Mouse (Mus musculus) midbrain, embryonic 13.5 days (tissue): ENCODE measurements around the gene Olfr424. TPM values are rescaled to one million over a fixed set of nuclear protein-coding genes. Genes with fewer than 3 reads are reported as not detected.

ENCODE experiments used
- ATAC-seq: fragments of 200-750 bp; cut with Nextera tagmentation; 2 replicates; pipeline ENCODE4 v1.8.0; 2017; ENCODE audit warnings: mild to moderate bottlenecking, moderate TSS enrichment, moderate library complexity
- H3K27ac ChIP-seq: fragments of 300-500 bp; sonication (generic); 2 replicates; pipeline ENCODE4 v1.5.1; 2015; ENCODE audit warnings: inconsistent platforms, mild to moderate bottlenecking, moderate library complexity
- H3K27me3 ChIP-seq: fragments of 300-500 bp; sonication (generic); 2 replicates; pipeline ENCODE4 v1.6.1; 2015; ENCODE audit warnings: mild to moderate bottlenecking, inconsistent platforms
- H3K36me3 ChIP-seq: fragments of 300-500 bp; sonication (generic); 2 replicates; pipeline ENCODE4 v1.6.1; 2015; ENCODE audit warnings: mild to moderate bottlenecking, inconsistent platforms
- H3K4me1 ChIP-seq: fragments of 300-500 bp; sonication (generic); replicated peaks from 2 replicates; pipeline ENCODE4 v1.6.1; 2015; ENCODE audit warnings: inconsistent platforms
- H3K4me2 ChIP-seq: fragments of 300-500 bp; sonication (generic); replicated peaks from 2 replicates; pipeline ENCODE4 v1.6.1; 2015; ENCODE audit warnings: moderate library complexity, mild to moderate bottlenecking, inconsistent platforms
- H3K4me3 ChIP-seq: fragments of 300-500 bp; sonication (generic); replicated peaks from 2 replicates; pipeline ENCODE4 v1.5.1; 2015; ENCODE audit warnings: mild to moderate bottlenecking, inconsistent platforms
- H3K9ac ChIP-seq: fragments of 300-500 bp; sonication (generic); replicated peaks from 2 replicates; pipeline ENCODE4 v1.6.1; 2015; ENCODE audit warnings: mild to moderate bottlenecking, inconsistent platforms
- H3K9me3 ChIP-seq: fragments of 300-500 bp; sonication (generic); 2 replicates; pipeline ENCODE4 v1.6.1; 2016; ENCODE audit warnings: mild to moderate bottlenecking, inconsistent platforms
- WGBS: fragments of 180-500 bp; shearing (Covaris S2); methylation state at CpG from one replicate; pipeline ENCODE4 v1.1.7; 2015; 5-methylcytosine and 5-hydroxymethylcytosine counted together
- polyA plus RNA-seq: library from polyadenylated mRNA; unstranded; fragments of >200 nt; fragmentation: Nextera tagmentation; extraction: Ambion mirVana; gene quantifications from 2 replicates; pipeline ENCODE4 v1.2.1, GENCODE M21; 2015

Olfr424 gene
- polyA plus RNA-seq, 1 experiment from 2014 or later: not detected

GRCm38 (mm10) chr1:174169024-174169423, 37.7 kb downstream of the Olfr424 start:
- Histone ChIP-seq H3K36me3 (no peaks in the 10 kb centered on the region), H3K4me2 (no peak overlapping the region), H3K27ac (no peak overlapping the region), H3K9me3 (no peaks in the 10 kb centered on the region), H3K4me3 (no peak overlapping the region), H3K4me1 (no peaks in the 10 kb centered on the region), H3K9ac (no peak overlapping the region), H3K27me3 (no peaks in the 10 kb centered on the region)
- no peak for ATAC-seq

- Histone ChIP-seq H3K4me3 (no peak overlapping the region), H3K27ac (no peak overlapping the region), H3K27me3 (no peaks in the 10 kb centered on the region), H3K9ac (no peak overlapping the region), H3K9me3 (no peaks in the 10 kb centered on the region), H3K4me1 (no peaks in the 10 kb centered on the region), H3K36me3 (no peaks in the 10 kb centered on the region), H3K4me2 (no peak overlapping the region)
- WGBS: 88% methylated on average over 5 of the region's 5 CpGs
- no peak for ATAC-seq
These were observed 39.6 kb downstream of the Olfr424 start for GRCm38 (mm10) chr1:174170706-174171501.

GRCm38 (mm10) chr1:174171537-174171936, 40.2 kb downstream of the Olfr424 start:
- Histone ChIP-seq H3K4me2 (no peak overlapping the region), H3K27me3 (no peaks in the 10 kb centered on the region), H3K36me3 (no peaks in the 10 kb centered on the region), H3K9me3 (no peaks in the 10 kb centered on the region), H3K9ac (no peak overlapping the region), H3K27ac (no peak overlapping the region), H3K4me1 (no peaks in the 10 kb centered on the region), H3K4me3 (no peak overlapping the region)
- WGBS: 62% methylated on average over 2 of the region's 2 CpGs
- ATAC-seq: no peak

GRCm38 (mm10) chr1:174172605-174173004, 41.3 kb downstream of the Olfr424 start, which contains the start of gene Spta1:
Spta1 (plus strand) TSS chr1:174172776.
- Histone ChIP-seq H3K27me3 (no peaks in the 10 kb centered on the region), H3K4me3 (no peak within 1 kb of the TSS), H3K9ac (no peak within 1 kb of the TSS), H3K36me3 (no peaks in the 10 kb centered on the region), H3K27ac (no peak within 1 kb of the TSS), H3K4me1 (no peaks in the 10 kb centered on the region), H3K9me3 (no peaks in the 10 kb centered on the region), H3K4me2 (no peak within 1 kb of the TSS)
- no peak for ATAC-seq
- 16% methylated on average over 3 of the region's 3 CpGs for WGBS

Other genes starting within 250 kb of the Olfr424 start
- 0.24 and 0.32 TPM in 2 replicates for gene Ifi211, start 218.5 kb upstream of the Olfr424 start, polyA plus RNA-seq
- 0.48 and 0.99 TPM in 2 replicates for gene Mndal, start 189.0 kb upstream of the Olfr424 start, polyA plus RNA-seq
- gene Ifi203, start 188.8 kb upstream of the Olfr424 start, polyA plus RNA-seq: 0.15 and 0.18 TPM in 2 replicates
- gene Ifi202b, start 148.8 kb upstream of the Olfr424 start, polyA plus RNA-seq: not detected in 2 replicates
- gene Ifi205, start 99.7 kb upstream of the Olfr424 start, polyA plus RNA-seq: not detected in 2 replicates
- gene Olfr433, start 90.8 kb upstream of the Olfr424 start, polyA plus RNA-seq: not detected in 2 replicates
- not detected in 2 replicates for gene Olfr432, start 82.3 kb upstream of the Olfr424 start, polyA plus RNA-seq
- not detected in 2 replicates for gene Olfr430, start 64.9 kb upstream of the Olfr424 start, polyA plus RNA-seq
- gene Olfr429, start 47.2 kb upstream of the Olfr424 start, polyA plus RNA-seq: not detected in 2 replicates
- gene Olfr427, start 34.6 kb upstream of the Olfr424 start, polyA plus RNA-seq: not detected in 2 replicates
- not detected in 2 replicates for gene Olfr231, start 10.4 kb upstream of the Olfr424 start, polyA plus RNA-seq
- not detected in 2 replicates for gene Olfr420, start 24.1 kb downstream of the Olfr424 start, polyA plus RNA-seq
- gene Spta1, start 41.3 kb downstream of the Olfr424 start, polyA plus RNA-seq: 0.12 TPM in 2 replicates
- gene Olfr419, start 120.5 kb downstream of the Olfr424 start, polyA plus RNA-seq: not detected in 2 replicates
- not detected in 2 replicates for gene Mptx1, start 199.0 kb downstream of the Olfr424 start, polyA plus RNA-seq
- not detected in 2 replicates for gene Olfr417, start 233.6 kb downstream of the Olfr424 start, polyA plus RNA-seq